Mouse (Mus musculus): Measurements from ENCODE around the gene Fam81b.

DNA sequence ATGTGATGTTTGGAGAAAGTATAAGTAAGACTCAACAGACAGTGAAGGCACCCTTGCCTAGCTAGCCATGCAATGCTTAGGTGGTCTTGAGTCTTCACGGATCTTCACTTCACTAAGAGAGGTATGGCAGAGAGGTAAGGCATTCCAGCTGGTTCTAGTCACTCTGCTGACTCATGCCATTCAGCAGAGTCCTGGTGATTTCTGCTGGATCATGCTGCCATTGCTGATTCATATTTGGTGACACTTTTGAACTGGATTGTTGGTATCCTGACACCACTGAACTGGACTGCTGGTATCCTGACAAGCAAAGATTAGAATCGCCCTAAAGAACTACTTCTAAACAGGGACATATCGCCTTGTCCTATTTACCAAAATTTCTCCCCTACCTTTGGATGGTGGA lies 20.3 kb downstream of the Fam81b start:
- TF ChIP-seq POLR2A (IDR thresholded peaks at IDR 0.05; ENCODE audit: borderline replicate concordance, extremely low read depth, insufficient read depth, insufficient read length, poor library complexity, severe bottlenecking), result no peak
- no peak for TF ChIP-seq CTCF (IDR thresholded peaks at IDR 0.05; ENCODE audit: borderline replicate concordance, extremely low read depth, insufficient read depth, insufficient read length)
